Mouse (Mus musculus) cortical plate, adult 2 months (tissue): Measurements from ENCODE around the gene Prcd. TPM values are rescaled to one million over a fixed set of nuclear protein-coding genes. Genes with fewer than 3 reads are reported as not detected.

ENCODE experiments used
- H3K27ac ChIP-seq: fragments of 200-500 bp; 2 replicates; pipeline ENCODE4 v1.5.1; 2012; ENCODE audit warnings: low read length, control low read depth, inconsistent platforms; ENCODE audit not compliant: insufficient read depth
- H3K4me1 ChIP-seq: fragments of 200-500 bp; 2 replicates; pipeline ENCODE4 v1.6.1; 2011; ENCODE audit warnings: low read length; ENCODE audit not compliant: control insufficient read depth, insufficient read depth
- H3K4me3 ChIP-seq: fragments of 200-500 bp; 2 replicates; pipeline ENCODE4 v1.5.1; 2011; ENCODE audit warnings: mild to moderate bottlenecking, low read length, control low read depth; ENCODE audit not compliant: insufficient read depth
- CTCF ChIP-seq: fragments of 200-500 bp; IDR thresholded peaks from 2 replicates; pipeline ENCODE4 v1.5.1; 2011; ENCODE audit warnings: mild to moderate bottlenecking, control low read depth, low read length; ENCODE audit not compliant: insufficient read depth; ENCODE audit errors: extremely low read depth
- POLR2A ChIP-seq: fragments of 200-500 bp; IDR thresholded peaks from 2 replicates; pipeline ENCODE4 v1.6.1; 2011; ENCODE audit warnings: mild to moderate bottlenecking, low read length, control low read depth; ENCODE audit not compliant: insufficient read depth; ENCODE audit errors: extremely low read depth
- polyA plus RNA-seq: library from polyadenylated mRNA; depleted of rRNA; stranded (reverse); fragments of >200 nt; gene quantifications from 2 replicates; pipeline ENCODE4 v1.2.3, GENCODE M21; 2012

The Prcd gene
- polyA plus RNA-seq, 1 experiment: 8.4 TPM

DNA sequence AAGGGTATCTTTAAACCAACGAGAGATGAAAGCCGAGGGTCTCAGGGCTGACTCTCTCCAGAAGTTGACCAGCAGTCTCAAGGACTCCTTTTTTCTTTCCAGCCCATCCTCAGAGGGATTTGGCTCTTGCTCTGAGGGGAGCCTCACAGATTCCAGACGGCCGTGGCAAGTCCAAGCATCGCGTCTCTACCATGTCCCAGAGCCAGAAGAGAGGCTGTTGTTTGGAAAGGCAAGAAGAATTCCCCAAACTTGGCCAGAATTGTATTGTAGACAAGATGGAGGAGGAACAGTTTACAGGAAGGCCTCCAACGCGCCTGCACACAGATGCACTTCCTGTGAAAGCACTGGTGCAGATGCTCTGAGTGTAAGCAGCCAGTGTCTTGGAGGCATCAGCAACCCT, 14.6 kb downstream of the Prcd start:
- H3K27ac ChIP-seq: no peak overlapping the region
- no peak overlapping the region for H3K4me3 ChIP-seq
- TF ChIP-seq POLR2A (no peak), CTCF (no peak)
- H3K4me1 ChIP-seq: no peaks in the 10 kb centered on the region; the same call in 1 of the 2 replicates

DNA sequence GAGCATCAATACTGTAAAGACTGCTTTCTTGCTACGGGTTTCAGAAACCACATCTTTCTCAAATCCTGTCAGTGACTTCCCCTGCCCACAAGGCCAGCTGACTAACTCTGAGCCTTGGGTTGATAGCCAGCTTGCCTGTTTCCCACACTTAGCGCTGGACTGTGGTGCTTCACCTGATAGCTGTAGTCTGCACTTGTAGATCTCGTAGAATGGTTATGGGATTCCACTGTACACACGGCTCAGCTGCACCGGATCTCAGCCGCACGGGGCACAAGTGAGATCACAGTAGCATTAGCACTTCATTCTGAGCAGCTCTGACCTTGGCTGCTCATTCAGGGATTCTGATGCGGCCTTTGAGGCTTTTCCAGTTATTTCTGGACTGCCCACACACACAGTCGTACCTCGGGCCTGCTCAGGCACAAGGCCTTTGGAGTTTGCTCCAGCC, 15.1 kb downstream of the Prcd start:
- TF ChIP-seq CTCF: no peak
- TF ChIP-seq POLR2A: no peak
- no peak overlapping the region for H3K4me3 ChIP-seq
- no peak overlapping the region for H3K27ac ChIP-seq
- H3K4me1 ChIP-seq: no peaks in the 10 kb centered on the region; the same call in 1 of the 2 replicates

DNA sequence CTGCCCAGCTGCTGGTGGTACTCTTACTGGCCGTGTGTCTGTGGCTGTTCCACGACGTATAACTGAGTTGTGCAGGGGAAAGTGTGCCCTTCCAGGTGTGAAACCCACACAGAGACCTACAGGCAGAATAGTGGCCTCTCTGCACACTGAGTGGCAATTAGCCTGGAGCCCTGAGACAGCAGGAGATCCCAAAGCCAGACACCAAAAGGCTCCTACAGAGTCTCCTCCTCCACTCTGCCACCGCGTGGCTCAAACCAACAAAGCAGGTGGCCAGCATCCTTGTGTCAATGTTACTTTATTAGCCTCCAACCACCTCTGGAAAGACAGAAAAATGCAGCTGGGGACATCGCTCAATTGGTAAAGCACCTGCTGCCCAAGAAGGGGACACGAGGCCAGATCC, 15.5 kb downstream of the Prcd start:
- Histone ChIP-seq H3K4me3 (no peak overlapping the region), H3K4me1 (no peaks in the 10 kb centered on the region; the same call in 1 of the 2 replicates), H3K27ac (no peak overlapping the region)
- no peak for TF ChIP-seq POLR2A
- no peak for TF ChIP-seq CTCF

DNA sequence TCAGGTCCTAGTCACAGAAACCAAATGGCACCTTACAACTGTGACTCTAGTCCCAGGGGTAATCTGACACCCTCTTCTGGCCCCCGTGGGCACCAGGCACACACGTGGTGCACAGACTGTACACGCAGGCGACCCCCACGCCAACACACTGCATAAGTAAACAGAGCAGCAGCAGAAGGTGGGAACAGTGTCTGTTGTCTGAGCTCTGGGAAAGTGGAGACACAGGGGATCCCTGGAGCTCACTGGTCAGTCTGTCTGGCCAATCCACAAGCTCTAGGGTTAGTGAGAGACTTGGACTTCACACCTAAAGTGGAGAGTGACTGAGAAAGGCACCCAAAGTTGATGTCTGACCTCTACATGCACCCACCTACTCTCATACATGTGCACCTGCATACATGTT, 16.0 kb downstream of the Prcd start:
- Histone ChIP-seq H3K27ac (no peak overlapping the region), H3K4me3 (no peak overlapping the region), H3K4me1 (no peaks in the 10 kb centered on the region; the same call in 1 of the 2 replicates)
- TF ChIP-seq POLR2A (no peak), CTCF (no peak)

DNA sequence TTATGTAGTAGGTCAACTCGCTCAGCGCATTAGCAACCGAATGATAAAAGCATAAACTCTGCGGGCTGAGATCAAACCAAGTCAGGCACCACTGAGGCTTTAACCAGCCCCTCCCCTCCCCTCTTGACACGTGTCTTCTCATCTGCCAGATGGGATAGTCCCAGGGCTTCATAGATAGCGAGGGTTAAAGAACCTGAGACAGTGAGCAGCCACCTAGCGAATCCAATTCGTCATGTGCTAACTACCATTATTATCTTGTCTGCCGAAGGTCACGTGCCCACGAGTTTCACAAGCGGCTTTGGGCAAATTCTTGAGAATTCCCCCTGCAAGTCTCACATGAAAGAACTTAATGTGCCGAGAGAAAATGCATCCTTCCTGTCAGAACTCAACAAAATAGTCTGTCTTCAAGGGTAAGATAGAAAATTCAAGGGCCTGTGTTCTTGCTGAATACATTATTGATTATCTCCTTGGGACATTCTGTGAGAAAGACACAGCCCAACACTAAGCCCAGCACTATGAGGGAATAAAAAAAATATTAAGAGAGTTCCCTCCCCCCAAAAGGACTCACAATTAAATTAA, 16.5 kb downstream of the Prcd start:
- H3K27ac ChIP-seq: no peak overlapping the region
- no peak overlapping the region for H3K4me3 ChIP-seq
- no peaks in the 10 kb centered on the region; the same call in 1 of the 2 replicates for H3K4me1 ChIP-seq
- TF ChIP-seq POLR2A: no peak
- TF ChIP-seq CTCF: no peak

DNA sequence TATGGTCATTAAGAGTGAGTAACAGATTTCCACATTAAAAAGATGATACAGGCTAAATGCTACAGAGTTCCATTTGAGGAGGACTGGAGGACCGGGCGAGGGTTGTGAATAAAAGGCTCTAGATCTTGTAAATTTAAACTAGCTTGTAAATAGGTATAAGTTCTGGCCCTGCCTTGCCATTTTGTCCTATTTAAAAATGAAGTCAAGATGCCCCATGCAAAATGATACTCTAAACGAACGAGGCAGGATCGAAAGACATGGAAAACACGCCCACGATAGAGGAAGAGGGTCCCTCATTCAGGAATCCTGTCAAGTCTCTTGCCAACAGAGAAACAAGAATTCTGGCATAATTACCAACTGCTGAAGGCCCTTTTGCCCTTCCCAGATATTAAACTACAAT, 17.1 kb downstream of the Prcd start:
- Histone ChIP-seq H3K27ac (no peak overlapping the region), H3K4me1 (no peaks in the 10 kb centered on the region; the same call in 1 of the 2 replicates), H3K4me3 (no peak overlapping the region; the same call in 1 of the 2 replicates)
- TF ChIP-seq POLR2A (no peak), CTCF (no peak)

DNA sequence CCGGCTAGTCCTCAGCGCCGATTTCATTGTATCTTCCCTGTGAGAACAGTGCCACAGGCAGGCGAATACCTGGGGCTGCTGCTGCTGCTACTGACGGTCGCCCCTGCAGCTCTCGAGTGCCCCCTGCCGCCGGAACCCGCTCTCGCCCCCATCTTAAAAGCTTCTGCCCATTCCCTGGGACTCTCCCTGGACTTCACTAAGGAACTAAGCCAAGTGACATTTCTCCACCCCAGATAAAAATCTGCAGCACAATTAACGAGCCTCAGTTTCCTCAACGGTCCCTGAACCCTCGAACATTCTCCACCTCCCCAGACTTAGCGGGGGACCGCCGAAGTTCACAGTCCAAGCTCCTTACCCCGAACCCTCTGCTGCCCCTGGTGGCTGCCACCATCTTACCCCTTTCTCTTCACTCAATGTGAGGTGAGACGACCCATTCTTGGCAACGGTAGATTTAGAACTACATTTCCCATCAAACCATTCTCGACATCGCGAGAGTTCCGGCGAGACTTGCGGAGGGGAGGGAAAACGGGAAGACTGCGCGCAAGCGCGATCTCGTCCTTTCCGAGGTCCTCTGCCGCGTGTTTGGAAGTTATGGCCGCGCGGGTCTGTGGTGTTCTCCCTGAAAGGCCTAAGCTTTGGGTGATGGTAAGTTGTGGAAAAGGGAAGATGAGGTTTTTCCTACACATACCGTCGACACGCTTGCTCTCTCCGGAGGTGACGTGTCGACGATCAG, 17.9 kb downstream of the Prcd start:
- H3K4me1 ChIP-seq: no peaks in the 10 kb centered on the region; the same call in 1 of the 2 replicates
- peak overlapping the region; percentile 91 for H3K4me3 ChIP-seq
- TF ChIP-seq POLR2A (peak; percentile 95), CTCF (peak; percentile 56)
- H3K27ac ChIP-seq: no peak overlapping the region

DNA sequence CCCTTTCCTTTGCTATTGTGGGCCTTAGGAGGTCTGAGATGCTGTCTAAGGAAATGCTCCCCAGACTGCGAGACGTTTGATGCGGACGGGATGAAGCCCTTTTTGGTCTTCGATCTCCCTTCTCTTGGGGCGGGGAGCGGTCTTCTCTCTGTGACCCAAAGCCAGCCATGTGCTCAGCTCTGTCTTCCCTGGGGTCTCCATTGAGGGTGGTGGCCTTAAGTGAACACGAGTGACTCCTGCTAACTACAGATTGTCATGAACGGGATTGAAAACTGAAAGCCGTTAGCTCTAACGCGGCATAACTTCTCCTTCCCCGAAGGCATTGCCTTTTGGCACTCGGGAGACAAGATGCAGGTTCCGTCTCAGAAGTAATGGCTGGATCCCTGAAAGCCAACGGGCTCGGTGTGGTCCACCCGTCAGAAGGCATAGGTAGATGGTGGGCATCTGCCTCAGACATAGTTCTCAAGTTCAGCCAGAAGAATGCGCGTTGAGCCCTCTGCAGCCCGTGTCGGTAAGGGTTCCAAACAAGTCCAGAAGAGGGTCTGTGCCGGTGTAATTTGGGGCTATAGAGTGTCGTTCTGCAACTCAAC, 18.6 kb downstream of the Prcd start:
- TF ChIP-seq CTCF (no peak), POLR2A (no peak; the same call in 1 of the 2 replicates)
- no peak overlapping the region for H3K27ac ChIP-seq
- H3K4me3 ChIP-seq: peak overlapping the region; percentile 91
- H3K4me1 ChIP-seq: no peaks in the 10 kb centered on the region; the same call in 1 of the 2 replicates

DNA sequence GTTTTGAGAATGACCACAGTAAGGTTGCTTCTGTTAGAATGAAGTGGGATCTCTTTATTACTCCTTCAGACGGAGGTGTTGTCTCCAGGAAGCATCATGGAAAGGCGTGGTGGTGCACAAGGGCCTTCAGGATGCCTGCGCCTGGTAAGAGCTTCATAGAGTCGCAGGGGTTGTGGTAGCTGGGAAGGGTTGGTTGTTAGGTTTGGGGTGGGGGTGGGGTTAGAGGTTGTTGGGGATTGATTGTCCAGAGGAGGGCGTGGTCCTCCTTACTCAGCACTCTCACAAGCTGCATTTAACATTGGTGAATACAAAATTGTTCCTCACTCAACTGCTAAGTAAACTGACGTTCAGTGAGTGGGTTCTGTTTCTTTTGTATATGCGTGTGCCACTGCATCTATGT, 19.3 kb downstream of the Prcd start:
- Histone ChIP-seq H3K4me3 (peak overlapping the region; percentile 91), H3K4me1 (no peaks in the 10 kb centered on the region; the same call in 1 of the 2 replicates), H3K27ac (no peak overlapping the region)
- TF ChIP-seq POLR2A (no peak), CTCF (no peak)
